Mouse (Mus musculus): Measurements from ENCODE around the gene 2300002M23Rik. TPM values are rescaled to one million over a fixed set of nuclear protein-coding genes. Genes with fewer than 3 reads are reported as not detected.

2300002M23Rik gene
- polyA plus RNA-seq, 1 experiment from 2014 or later: not detected

DNA sequence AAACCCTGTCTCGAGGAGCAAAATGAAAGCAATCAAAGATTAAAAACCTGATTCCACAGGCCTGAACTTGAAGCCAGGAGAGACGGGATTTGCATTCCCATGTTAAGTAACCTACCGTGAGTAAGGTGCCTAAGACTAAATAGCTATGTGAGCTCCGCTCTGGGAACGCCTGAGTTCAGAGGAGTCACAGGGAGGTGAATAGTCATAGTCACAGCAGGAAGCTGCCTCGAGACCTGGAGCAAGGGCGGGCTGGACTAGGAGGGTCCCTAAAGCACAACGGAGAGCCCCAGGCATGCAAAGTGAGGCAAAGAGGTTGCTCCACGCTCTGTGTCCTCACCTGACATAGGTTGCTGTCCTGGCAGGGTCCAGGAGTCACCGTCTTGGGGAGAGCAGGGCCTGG, 27.7 kb upstream of the 2300002M23Rik start:
- H3K9me3 ChIP-seq (ENCODE audit: control insufficient read depth, low read length): no peaks in the 10 kb centered on the region
- WGBS: 59% methylated on average over 10 of the region's 10 CpGs
- H3K4me1 ChIP-seq (ENCODE audit: control insufficient read depth, insufficient read depth, low read length): peaks cover 7% of the 10 kb centered on the region; the same call in 1 of the 2 replicates
- H3K36me3 ChIP-seq (ENCODE audit: control insufficient read depth, insufficient read depth, low read length): no peaks in the 10 kb centered on the region
- H3K4me2 ChIP-seq: no peak overlapping the region
- peak; percentile 71 for DNase-seq (ENCODE audit: low spot score, missing footprints)
- no peak overlapping the region for H3K4me3 ChIP-seq (ENCODE audit: low read depth, low read length)
- H3K27me3 ChIP-seq (ENCODE audit: control insufficient read depth, insufficient read depth, low read length): no peaks in the 10 kb centered on the region
- no peak for ATAC-seq (ENCODE audit: low FRiP score)
- H3K9ac ChIP-seq (ENCODE audit: low read length): no peak overlapping the region
- H3K27ac ChIP-seq (ENCODE audit: low read depth, low read length): no peak overlapping the region

- ATAC-seq (ENCODE audit: low FRiP score): peak; percentile 30; the same call in 1 of the 2 replicates
- peak; percentile 79 for DNase-seq (ENCODE audit: low spot score, missing footprints)
- H3K36me3 ChIP-seq (ENCODE audit: control insufficient read depth, insufficient read depth, low read length): no peaks in the 10 kb centered on the region
- no peaks in the 10 kb centered on the region for H3K27me3 ChIP-seq (ENCODE audit: control insufficient read depth, insufficient read depth, low read length)
- H3K9me3 ChIP-seq (ENCODE audit: control insufficient read depth, low read length): no peaks in the 10 kb centered on the region
- no peak overlapping the region for H3K27ac ChIP-seq (ENCODE audit: low read depth, low read length)
- no peak overlapping the region for H3K9ac ChIP-seq (ENCODE audit: low read length)
- peaks cover 9% of the 10 kb centered on the region; the same call in 1 of the 2 replicates for H3K4me1 ChIP-seq (ENCODE audit: control insufficient read depth, insufficient read depth, low read length)
- 0 out of 2 replicates have a peak overlapping the region, but pooled peaks have one; percentile 3 for H3K4me2 ChIP-seq
- WGBS: 78% methylated on average over 15 of the region's 15 CpGs
- H3K4me3 ChIP-seq (ENCODE audit: low read depth, low read length): no peak overlapping the region
Measured at GRCm38 (mm10) chr17:35542761-35543411, 24.4 kb upstream of the 2300002M23Rik start.

DNA sequence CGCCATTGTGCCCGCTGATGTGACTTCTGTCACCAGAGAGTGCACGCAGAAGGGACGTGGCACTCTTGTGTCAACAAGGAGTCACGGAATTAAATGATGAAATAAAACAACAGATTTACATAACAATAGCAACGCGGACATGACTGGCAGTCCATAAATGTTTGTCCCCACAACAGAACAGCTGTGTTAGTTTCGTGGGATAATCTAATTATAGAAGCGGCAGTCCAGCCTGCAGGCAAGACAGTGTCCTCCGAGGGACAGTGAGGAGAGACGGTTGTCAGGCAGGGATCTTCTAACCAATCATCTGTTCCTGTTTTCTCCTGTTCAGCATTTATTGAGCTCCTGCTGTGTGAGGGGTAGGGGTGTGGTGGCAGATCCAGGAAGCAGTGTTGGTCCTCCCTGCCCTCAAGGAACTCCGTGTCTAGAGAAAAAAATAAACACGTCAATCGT, 23.8 kb upstream of the 2300002M23Rik start:
- peaks cover 9% of the 10 kb centered on the region; the same call in 1 of the 2 replicates for H3K4me1 ChIP-seq (ENCODE audit: control insufficient read depth, insufficient read depth, low read length)
- 0 out of 2 replicates have a peak, but pooled peaks cover 2% of the 10 kb centered on the region for H3K27me3 ChIP-seq (ENCODE audit: control insufficient read depth, insufficient read depth, low read length)
- H3K27ac ChIP-seq (ENCODE audit: low read depth, low read length): 0 out of 2 replicates have a peak overlapping the region, but pooled peaks have one; percentile 14
- no peaks in the 10 kb centered on the region for H3K9me3 ChIP-seq (ENCODE audit: control insufficient read depth, low read length)
- ATAC-seq (ENCODE audit: low FRiP score) (peak; percentile 65), DNase-seq (ENCODE audit: low spot score, missing footprints) (peak; percentile 86)
- H3K36me3 ChIP-seq (ENCODE audit: control insufficient read depth, insufficient read depth, low read length): no peaks in the 10 kb centered on the region
- no peak overlapping the region for H3K4me3 ChIP-seq (ENCODE audit: low read depth, low read length)
- 36% methylated on average over 14 of the region's 14 CpGs for WGBS
- 0 out of 2 replicates have a peak overlapping the region, but pooled peaks have one; percentile 3 for H3K4me2 ChIP-seq
- H3K9ac ChIP-seq (ENCODE audit: low read length): no peak overlapping the region

- Histone ChIP-seq H3K9ac (ENCODE audit: low read length) (no peak overlapping the region), H3K27ac (ENCODE audit: low read depth, low read length) (no peak overlapping the region), H3K36me3 (ENCODE audit: control insufficient read depth, insufficient read depth, low read length) (no peaks in the 10 kb centered on the region), H3K9me3 (ENCODE audit: control insufficient read depth, low read length) (no peaks in the 10 kb centered on the region), H3K4me1 (ENCODE audit: control insufficient read depth, insufficient read depth, low read length) (peaks cover 9% of the 10 kb centered on the region; the same call in 1 of the 2 replicates), H3K4me2 (no peak overlapping the region), H3K4me3 (ENCODE audit: low read depth, low read length) (no peak overlapping the region), H3K27me3 (ENCODE audit: control insufficient read depth, insufficient read depth, low read length) (0 out of 2 replicates have a peak, but pooled peaks cover 2% of the 10 kb centered on the region)
- DNase-seq (ENCODE audit: low spot score, missing footprints) (no peak), ATAC-seq (ENCODE audit: low FRiP score) (no peak)
- WGBS: 74% methylated on average over 6 of the region's 6 CpGs
Measured at GRCm38 (mm10) chr17:35544001-35544400, 23.2 kb upstream of the 2300002M23Rik start.

- Histone ChIP-seq H3K4me1 (ENCODE audit: control insufficient read depth, insufficient read depth, low read length) (peaks cover 9% of the 10 kb centered on the region; the same call in 1 of the 2 replicates), H3K36me3 (ENCODE audit: control insufficient read depth, insufficient read depth, low read length) (no peaks in the 10 kb centered on the region), H3K27ac (ENCODE audit: low read depth, low read length) (no peak overlapping the region), H3K9ac (ENCODE audit: low read length) (no peak overlapping the region), H3K4me2 (no peak overlapping the region), H3K27me3 (ENCODE audit: control insufficient read depth, insufficient read depth, low read length) (0 out of 2 replicates have a peak, but pooled peaks cover 2% of the 10 kb centered on the region), H3K9me3 (ENCODE audit: control insufficient read depth, low read length) (no peaks in the 10 kb centered on the region), H3K4me3 (ENCODE audit: low read depth, low read length) (no peak overlapping the region)
- ATAC-seq (ENCODE audit: low FRiP score) (peak; percentile 47; the same call in 1 of the 2 replicates), DNase-seq (ENCODE audit: low spot score, missing footprints) (peak; percentile 97)
- WGBS: 34% methylated on average over 6 of the region's 6 CpGs
Measured at GRCm38 (mm10) chr17:35544680-35545079, 22.6 kb upstream of the 2300002M23Rik start.

- peak; percentile 21 for DNase-seq (ENCODE audit: low spot score, missing footprints)
- H3K9ac ChIP-seq (ENCODE audit: low read length): no peak overlapping the region
- ATAC-seq (ENCODE audit: low FRiP score): no peak
- H3K4me2 ChIP-seq: no peak overlapping the region
- H3K4me1 ChIP-seq (ENCODE audit: control insufficient read depth, insufficient read depth, low read length): peaks cover 9% of the 10 kb centered on the region; the same call in 1 of the 2 replicates
- 0 out of 2 replicates have a peak, but pooled peaks cover 2% of the 10 kb centered on the region for H3K27me3 ChIP-seq (ENCODE audit: control insufficient read depth, insufficient read depth, low read length)
- H3K9me3 ChIP-seq (ENCODE audit: control insufficient read depth, low read length): no peaks in the 10 kb centered on the region
- 45% methylated on average over 2 of the region's 2 CpGs for WGBS
- H3K4me3 ChIP-seq (ENCODE audit: low read depth, low read length): no peak overlapping the region
- no peak overlapping the region for H3K27ac ChIP-seq (ENCODE audit: low read depth, low read length)
- no peaks in the 10 kb centered on the region for H3K36me3 ChIP-seq (ENCODE audit: control insufficient read depth, insufficient read depth, low read length)
Measured at GRCm38 (mm10) chr17:35547465-35547864, 19.8 kb upstream of the 2300002M23Rik start.

GRCm38 (mm10) chr17:35548636-35549035, 18.6 kb upstream of the 2300002M23Rik start:
- DNase-seq (ENCODE audit: low spot score, missing footprints) (peak; percentile 71), ATAC-seq (ENCODE audit: low FRiP score) (no peak)
- Histone ChIP-seq H3K27ac (ENCODE audit: low read depth, low read length) (no peak overlapping the region), H3K27me3 (ENCODE audit: control insufficient read depth, insufficient read depth, low read length) (0 out of 2 replicates have a peak, but pooled peaks cover 2% of the 10 kb centered on the region), H3K4me2 (no peak overlapping the region), H3K9ac (ENCODE audit: low read length) (no peak overlapping the region), H3K9me3 (ENCODE audit: control insufficient read depth, low read length) (no peaks in the 10 kb centered on the region), H3K36me3 (ENCODE audit: control insufficient read depth, insufficient read depth, low read length) (no peaks in the 10 kb centered on the region), H3K4me1 (ENCODE audit: control insufficient read depth, insufficient read depth, low read length) (peaks cover 3% of the 10 kb centered on the region; the same call in 1 of the 2 replicates), H3K4me3 (ENCODE audit: low read depth, low read length) (no peak overlapping the region)
- 12% methylated on average over 5 of the region's 5 CpGs for WGBS

DNA sequence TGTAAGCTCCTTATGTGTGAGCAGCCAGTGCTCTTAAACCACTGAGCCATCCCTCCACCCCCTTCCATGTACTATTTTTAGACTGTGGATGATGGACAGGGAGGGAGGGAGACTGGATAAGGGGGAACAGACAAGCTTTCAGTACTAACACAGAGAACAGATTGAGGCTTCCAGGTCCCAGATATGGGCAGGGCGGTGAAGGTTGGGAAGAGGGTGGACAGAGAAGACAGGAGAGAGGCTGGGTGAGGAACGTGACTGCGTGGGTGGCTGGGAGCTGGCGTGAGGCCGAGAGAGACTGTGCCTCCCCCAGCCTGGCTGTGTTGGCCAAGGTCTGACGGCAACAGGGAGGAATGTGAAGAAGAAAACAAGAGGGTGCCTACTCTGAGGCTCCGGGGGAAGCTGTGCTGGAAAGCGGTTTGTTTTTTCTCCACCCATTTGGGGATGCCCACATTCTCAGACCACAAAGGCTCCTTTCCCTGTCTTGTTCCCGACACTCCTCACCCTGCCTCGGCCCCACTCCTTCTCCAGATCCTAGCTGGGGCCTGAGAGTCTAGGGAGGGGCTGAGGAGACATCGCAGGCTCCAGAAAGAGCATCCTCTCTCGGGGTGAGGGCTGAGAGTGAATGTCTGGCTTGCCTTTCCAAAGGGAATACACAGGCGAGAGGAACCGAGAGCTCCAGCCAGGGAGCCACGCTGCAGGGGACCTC, 17.7 kb upstream of the 2300002M23Rik start:
- H3K27ac ChIP-seq (ENCODE audit: low read depth, low read length): no peak overlapping the region
- no peak overlapping the region for H3K4me2 ChIP-seq
- no peaks in the 10 kb centered on the region for H3K9me3 ChIP-seq (ENCODE audit: control insufficient read depth, low read length)
- no peak for ATAC-seq (ENCODE audit: low FRiP score)
- no peaks in the 10 kb centered on the region for H3K36me3 ChIP-seq (ENCODE audit: control insufficient read depth, insufficient read depth, low read length)
- WGBS: 51% methylated on average over 15 of the region's 15 CpGs
- DNase-seq (ENCODE audit: low spot score, missing footprints): peak; percentile 72
- no peak overlapping the region for H3K9ac ChIP-seq (ENCODE audit: low read length)
- H3K27me3 ChIP-seq (ENCODE audit: control insufficient read depth, insufficient read depth, low read length): 0 out of 2 replicates have a peak, but pooled peaks cover 2% of the 10 kb centered on the region
- 0 out of 2 replicates have a peak, but pooled peaks cover 2% of the 10 kb centered on the region for H3K4me1 ChIP-seq (ENCODE audit: control insufficient read depth, insufficient read depth, low read length)
- H3K4me3 ChIP-seq (ENCODE audit: low read depth, low read length): no peak overlapping the region

DNA sequence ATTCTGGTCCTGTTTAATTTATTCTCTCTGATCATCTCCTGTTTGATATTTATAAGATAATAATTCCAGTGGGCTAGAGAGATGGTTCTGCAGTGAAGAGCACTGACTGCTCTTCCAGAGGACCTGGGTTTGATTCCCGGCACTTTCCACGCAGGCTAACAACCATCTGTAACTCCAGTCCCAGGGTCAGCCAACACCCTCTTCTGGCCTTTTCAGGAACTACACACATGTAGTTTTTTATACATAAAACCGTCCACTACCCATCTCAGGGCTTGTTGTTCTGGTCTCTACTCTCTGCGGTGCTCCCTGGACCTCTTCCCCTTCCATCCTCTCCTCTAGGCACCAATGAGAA, 17.1 kb upstream of the 2300002M23Rik start:
- Histone ChIP-seq H3K4me2 (no peak overlapping the region), H3K9ac (ENCODE audit: low read length) (no peak overlapping the region), H3K27me3 (ENCODE audit: control insufficient read depth, insufficient read depth, low read length) (0 out of 2 replicates have a peak, but pooled peaks cover 2% of the 10 kb centered on the region), H3K27ac (ENCODE audit: low read depth, low read length) (no peak overlapping the region), H3K36me3 (ENCODE audit: control insufficient read depth, insufficient read depth, low read length) (no peaks in the 10 kb centered on the region), H3K9me3 (ENCODE audit: control insufficient read depth, low read length) (no peaks in the 10 kb centered on the region), H3K4me1 (ENCODE audit: control insufficient read depth, insufficient read depth, low read length) (0 out of 2 replicates have a peak, but pooled peaks cover 2% of the 10 kb centered on the region), H3K4me3 (ENCODE audit: low read depth, low read length) (no peak overlapping the region)
- 93% methylated on average over 4 of the region's 4 CpGs for WGBS
- ATAC-seq (ENCODE audit: low FRiP score) (no peak), DNase-seq (ENCODE audit: low spot score, missing footprints) (no peak)
